Comparison of ENCODE assay signal across 8 mouse cellular contexts in the genomic region with DNA sequence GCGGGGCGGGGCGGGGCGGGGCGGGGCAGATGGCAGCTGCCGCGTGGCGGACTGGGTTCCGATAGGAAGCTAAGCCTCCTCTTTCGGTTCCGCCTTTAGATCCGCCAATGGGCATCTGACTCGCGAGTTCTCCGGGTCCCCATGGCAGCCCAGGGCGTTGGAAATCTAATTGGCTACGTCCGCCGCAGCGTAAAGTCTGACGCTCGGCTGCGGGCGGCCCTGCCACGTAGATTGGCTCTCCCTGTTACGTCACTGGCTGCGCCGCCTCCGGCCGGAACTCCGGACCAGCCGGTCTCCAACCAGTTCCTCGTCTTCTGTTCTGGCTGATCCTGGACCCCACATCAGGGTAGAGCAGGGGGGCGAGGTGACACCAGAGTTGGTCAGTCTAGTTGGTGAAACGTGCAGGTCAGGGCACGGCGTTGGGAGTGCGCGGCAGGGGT. TPM values are rescaled to one million over a fixed set of nuclear protein-coding genes. Genes with fewer than 3 reads are reported as not detected.
DNase-seq lines count a peak whose midpoint lies in the region; ATAC-seq lines count a peak whose summit lies in the region.

A gene (plus strand): TSS at position 227 of the 440 bp plus-strand sequence.

- H3K9ac ChIP-seq in hindbrain, embryonic 14.5 days: peak within 1 kb of the TSS; percentile 72

- peak within 1 kb of the TSS; percentile 80 for H3K4me2 ChIP-seq in hindbrain, embryonic 14.5 days (replicated peaks)

- under 1% methylated on average over 39 of the region's 39 CpGs for WGBS in hindbrain, embryonic 14.5 days

- peak within 1 kb of the TSS; percentile 68 for H3K27ac ChIP-seq in hindbrain, embryonic 14.5 days

- peak; percentile 96 for ATAC-seq in hindbrain, embryonic 14.5 days (ENCODE audit: low FRiP score)

- DNase-seq in R1 (ENCODE audit: low read depth, low spot score): peak; percentile 99
- peak; percentile 95 to 96 for DNase-seq in cerebellum, postnatal 25 days
- DNase-seq in frontal cortex, postnatal 25 days (ENCODE audit: low spot score in 2 of 2): peak; percentile 88 to 92
- peak; percentile 98 for DNase-seq in hindbrain, embryonic 14.5 days (ENCODE audit: low spot score)
- peak; percentile 95 to 96 for DNase-seq in layer of hippocampus, postnatal 36 days
- DNase-seq in lung, postnatal 36 days: peak; percentile 98
- peak; percentile 96 for DNase-seq in retina, postnatal 1 day
- peak; percentile 85 to 96 for DNase-seq in urinary bladder, adult 18-20 months (ENCODE audit: low spot score in 2 of 2)

- peak within 1 kb of the TSS; percentile 57 for H3K4me3 ChIP-seq in hindbrain, embryonic 14.5 days (replicated peaks; ENCODE audit: low read length)

- H3K9me3 ChIP-seq in hindbrain, embryonic 14.5 days (ENCODE audit: control insufficient read depth, low read length): no peaks in the 10 kb centered on the region

- H3K36me3 ChIP-seq in hindbrain, embryonic 14.5 days (replicated peaks; ENCODE audit: control insufficient read depth, insufficient read depth): peaks cover 51% of the 10 kb centered on the region

- peaks cover 13% of the 10 kb centered on the region for H3K4me1 ChIP-seq in hindbrain, embryonic 14.5 days (replicated peaks; ENCODE audit: control insufficient read depth, insufficient read depth, low read length)

- no peaks in the 10 kb centered on the region for H3K27me3 ChIP-seq in hindbrain, embryonic 14.5 days (ENCODE audit: control insufficient read depth, insufficient read depth, low read length)

RNA-seq across cellular contexts. Expression of the gene that starts here (rescaled TPM):
- polyA plus RNA-seq in hindbrain, embryonic 14.5 days (2014; fragmentation: Nextera tagmentation; extraction: Ambion mirVana): 17.7 and 18.2 TPM in 2 replicates
- 10 to 100 TPM; 16.9 to 17.5 TPM for total RNA-seq in layer of hippocampus, postnatal 36 days (2021)

Comparison
In these comparisons a context has a peak if more than half of its experiments do, and no peak if none do; other contexts are left out.
1. Peak in every context shown above with its lines: DNase-seq, ATAC-seq, H3K4me3 ChIP-seq and H3K27ac ChIP-seq.